Mouse (Mus musculus) liver, embryonic 11.5 days (tissue): ENCODE measurements at regions not wholly inside any gene's neighbourhood (a gene's known extent, or its start where the extent isn't known, plus 50 kb on each side); places are given as distances from the start of the nearest gene placed in this dataset.

ENCODE experiments used
- ATAC-seq: fragments of 200-750 bp; cut with Nextera tagmentation; replicated peaks from 2 replicates; pipeline ENCODE4 v1.8.0; 2017; ENCODE audit warnings: moderate number of reproducible peaks, mild to moderate bottlenecking, moderate TSS enrichment, moderate library complexity; ENCODE audit not compliant: low FRiP score
- DNase-seq: peaks from one replicate; pipeline ENCODE4 v3.0.0-alpha.2; 2017; ENCODE audit warnings: low spot score
- H3K27ac ChIP-seq: fragments of 300-500 bp; sonication (generic); 2 replicates; pipeline ENCODE4 v1.5.1; 2014; ENCODE audit warnings: mild to moderate bottlenecking, low read depth, low read length, control low read depth
- H3K27me3 ChIP-seq: fragments of 300-500 bp; sonication (generic); replicated peaks from 2 replicates; pipeline ENCODE4 v1.6.1; 2014; ENCODE audit warnings: low read length, mixed read lengths; ENCODE audit not compliant: control insufficient read depth, insufficient read depth
- H3K36me3 ChIP-seq: fragments of 300-500 bp; sonication (generic); 2 replicates; pipeline ENCODE4 v1.6.1; 2014; ENCODE audit warnings: mild to moderate bottlenecking, low read length, moderate library complexity, mixed read lengths; ENCODE audit not compliant: control insufficient read depth, insufficient read depth
- H3K4me1 ChIP-seq: fragments of 300-500 bp; sonication (generic); replicated peaks from 2 replicates; pipeline ENCODE4 v1.6.1; 2014; ENCODE audit warnings: low read length, mixed read lengths; ENCODE audit not compliant: control insufficient read depth, insufficient read depth
- H3K4me2 ChIP-seq: fragments of 300-500 bp; sonication (generic); 2 replicates; pipeline ENCODE4 v1.6.1; 2014; ENCODE audit warnings: mild to moderate bottlenecking, control low read depth, moderate library complexity
- H3K4me3 ChIP-seq: fragments of 300-500 bp; sonication (generic); 2 replicates; pipeline ENCODE4 v1.5.1; 2014; ENCODE audit warnings: low read depth, low read length, control low read depth
- H3K9ac ChIP-seq: fragments of 300-500 bp; sonication (generic); 2 replicates; pipeline ENCODE4 v1.6.1; 2014; ENCODE audit warnings: low read depth, low read length, control low read depth
- H3K9me3 ChIP-seq: fragments of 300-500 bp; sonication (generic); 2 replicates; pipeline ENCODE4 v1.6.1; 2016; ENCODE audit warnings: low read length, inconsistent platforms, mixed read lengths; ENCODE audit not compliant: control insufficient read depth
- WGBS: fragments of 180-500 bp; shearing (Covaris S2); extraction: QIAGEN DNeasy Blood & Tissue Kit; methylation state at CpG from one replicate; pipeline ENCODE4 v1.1.7; 2014; 5-methylcytosine and 5-hydroxymethylcytosine counted together

- Histone ChIP-seq H3K9me3 (no peaks in the 10 kb centered on the region), H3K36me3 (no peaks in the 10 kb centered on the region), H3K27ac (no peak overlapping the region), H3K9ac (no peak overlapping the region), H3K27me3 (no peaks in the 10 kb centered on the region), H3K4me2 (no peak overlapping the region), H3K4me3 (no peak overlapping the region), H3K4me1 (no peaks in the 10 kb centered on the region)
- no peak for DNase-seq
- WGBS, result 79% methylated on average over 4 of the region's 4 CpGs
- no peak for ATAC-seq
Observed at GRCm38 (mm10) chr7:111313921-111314320, 231.1 kb upstream of the Eif4g2 start.

GRCm38 (mm10) chr7:111305196-111305595, 222.4 kb upstream of the Eif4g2 start:
- Histone ChIP-seq H3K4me2 (no peak overlapping the region), H3K27ac (no peak overlapping the region), H3K9me3 (no peaks in the 10 kb centered on the region), H3K36me3 (no peaks in the 10 kb centered on the region), H3K27me3 (no peaks in the 10 kb centered on the region), H3K9ac (no peak overlapping the region), H3K4me1 (no peaks in the 10 kb centered on the region), H3K4me3 (no peak overlapping the region)
- ATAC-seq, result no peak
- DNase-seq, result no peak

GRCm38 (mm10) chr7:111301791-111302488, 219.1 kb upstream of the Eif4g2 start:
- Histone ChIP-seq H3K9me3 (no peaks in the 10 kb centered on the region), H3K36me3 (no peaks in the 10 kb centered on the region), H3K4me1 (no peaks in the 10 kb centered on the region), H3K9ac (no peak overlapping the region), H3K4me3 (no peak overlapping the region), H3K27ac (no peak overlapping the region), H3K4me2 (no peak overlapping the region), H3K27me3 (no peaks in the 10 kb centered on the region)
- WGBS, result 86% methylated on average over 16 of the region's 16 CpGs
- DNase-seq (no peak), ATAC-seq (no peak)

- no peak overlapping the region for H3K27ac ChIP-seq
- no peaks in the 10 kb centered on the region for H3K4me1 ChIP-seq
- no peak overlapping the region for H3K4me3 ChIP-seq
- 81% methylated on average over 9 of the region's 9 CpGs for WGBS
- H3K4me2 ChIP-seq, result no peak overlapping the region
- DNase-seq (no peak), ATAC-seq (no peak)
- no peaks in the 10 kb centered on the region for H3K9me3 ChIP-seq
- no peak overlapping the region for H3K9ac ChIP-seq
- no peaks in the 10 kb centered on the region for H3K36me3 ChIP-seq
- no peaks in the 10 kb centered on the region for H3K27me3 ChIP-seq
Observed at GRCm38 (mm10) chr7:111297174-111297902, 214.5 kb upstream of the Eif4g2 start.

- ATAC-seq, result no peak
- no peak overlapping the region for H3K4me3 ChIP-seq
- H3K27me3 ChIP-seq, result no peaks in the 10 kb centered on the region
- 66% methylated on average over 13 of the region's 13 CpGs for WGBS
- H3K4me2 ChIP-seq, result no peak overlapping the region
- no peaks in the 10 kb centered on the region for H3K4me1 ChIP-seq
- no peaks in the 10 kb centered on the region for H3K9me3 ChIP-seq
- H3K36me3 ChIP-seq, result no peaks in the 10 kb centered on the region
- DNase-seq, result no peak
- H3K27ac ChIP-seq, result no peak overlapping the region
- no peak overlapping the region for H3K9ac ChIP-seq
Observed at GRCm38 (mm10) chr7:111283411-111283955, 200.7 kb upstream of the Eif4g2 start.

- no peaks in the 10 kb centered on the region for H3K9me3 ChIP-seq
- DNase-seq, result no peak
- no peaks in the 10 kb centered on the region for H3K27me3 ChIP-seq
- no peak overlapping the region for H3K4me2 ChIP-seq
- no peak overlapping the region for H3K4me3 ChIP-seq
- ATAC-seq, result no peak
- H3K36me3 ChIP-seq, result no peaks in the 10 kb centered on the region
- WGBS, result 75% methylated on average over 8 of the region's 8 CpGs
- H3K9ac ChIP-seq, result no peak overlapping the region
- H3K27ac ChIP-seq, result no peak overlapping the region
- H3K4me1 ChIP-seq, result no peaks in the 10 kb centered on the region
Observed at GRCm38 (mm10) chr7:111282314-111282713, 199.5 kb upstream of the Eif4g2 start.

- H3K4me1 ChIP-seq, result no peaks in the 10 kb centered on the region
- H3K4me3 ChIP-seq, result no peak overlapping the region
- H3K27me3 ChIP-seq, result no peaks in the 10 kb centered on the region
- H3K36me3 ChIP-seq, result no peaks in the 10 kb centered on the region
- ATAC-seq (no peak), DNase-seq (no peak)
- H3K9ac ChIP-seq, result no peak overlapping the region
- 65% methylated on average over 3 of the region's 3 CpGs for WGBS
- no peak overlapping the region for H3K4me2 ChIP-seq
- no peaks in the 10 kb centered on the region for H3K9me3 ChIP-seq
- H3K27ac ChIP-seq, result no peak overlapping the region
Observed at GRCm38 (mm10) chr7:111277703-111278102, 194.9 kb upstream of the Eif4g2 start.

- WGBS, result 89% methylated on average over 5 of the region's 5 CpGs
- DNase-seq (no peak), ATAC-seq (no peak)
- H3K4me3 ChIP-seq, result no peak overlapping the region
- no peaks in the 10 kb centered on the region for H3K4me1 ChIP-seq
- H3K27me3 ChIP-seq, result no peaks in the 10 kb centered on the region
- no peaks in the 10 kb centered on the region for H3K9me3 ChIP-seq
- H3K27ac ChIP-seq, result no peak overlapping the region
- H3K9ac ChIP-seq, result no peak overlapping the region
- no peaks in the 10 kb centered on the region for H3K36me3 ChIP-seq
- H3K4me2 ChIP-seq, result no peak overlapping the region
Observed at GRCm38 (mm10) chr7:111273839-111274238, 191.0 kb upstream of the Eif4g2 start.

- no peak for DNase-seq
- ATAC-seq, result no peak
- Histone ChIP-seq H3K4me2 (no peak overlapping the region), H3K4me3 (no peak overlapping the region), H3K9ac (no peak overlapping the region), H3K4me1 (no peaks in the 10 kb centered on the region), H3K27me3 (no peaks in the 10 kb centered on the region), H3K9me3 (no peaks in the 10 kb centered on the region), H3K36me3 (no peaks in the 10 kb centered on the region), H3K27ac (no peak overlapping the region)
- WGBS, result 78% methylated on average over 4 of the region's 4 CpGs
Observed at GRCm38 (mm10) chr7:111270874-111271273, 188.0 kb upstream of the Eif4g2 start.
